Mouse (Mus musculus) lung, embryonic 14.5 days (tissue): ENCODE measurements around the gene Tmed9. TPM values are rescaled to one million over a fixed set of nuclear protein-coding genes. Genes with fewer than 3 reads are reported as not detected.
A peak's percentile ranks its signal among the peaks of the same experiment; 100 is the strongest.

Experiments
- ATAC-seq: fragments of 200-750 bp; cut with Nextera tagmentation; 2 replicates; pipeline ENCODE4 v1.8.0; 2017; ENCODE audit warnings: mild to moderate bottlenecking, moderate TSS enrichment, moderate library complexity; ENCODE audit not compliant: insufficient read depth
- DNase-seq: peaks from one replicate; pipeline ENCODE4 v3.0.0-alpha.2; 2015
- H3K27ac ChIP-seq: fragments of 300-500 bp; sonication (generic); 2 replicates; pipeline ENCODE4 v1.5.1; 2014; ENCODE audit warnings: low read depth, mild to moderate bottlenecking, moderate library complexity
- H3K27me3 ChIP-seq: fragments of 300-500 bp; sonication (generic); 2 replicates; pipeline ENCODE4 v1.6.1; 2014; ENCODE audit warnings: low read length, control low read depth; ENCODE audit not compliant: insufficient read depth
- H3K36me3 ChIP-seq: fragments of 300-500 bp; sonication (generic); 2 replicates; pipeline ENCODE4 v1.6.1; 2014; ENCODE audit warnings: control low read depth; ENCODE audit not compliant: insufficient read depth
- H3K4me1 ChIP-seq: fragments of 300-500 bp; sonication (generic); 2 replicates; pipeline ENCODE4 v1.6.1; 2014; ENCODE audit warnings: antibody characterized with exemption, control low read depth; ENCODE audit not compliant: insufficient read depth
- H3K4me2 ChIP-seq: fragments of 300-500 bp; sonication (generic); 2 replicates; pipeline ENCODE4 v1.6.1; 2014; ENCODE audit warnings: mild to moderate bottlenecking
- H3K4me3 ChIP-seq: fragments of 300-500 bp; sonication (generic); 2 replicates; pipeline ENCODE4 v1.5.1; 2014; ENCODE audit warnings: low read depth, low read length
- H3K9ac ChIP-seq: fragments of 300-500 bp; sonication (generic); 2 replicates; pipeline ENCODE4 v1.6.1; 2014
- H3K9me3 ChIP-seq: fragments of 300-500 bp; sonication (generic); 2 replicates; pipeline ENCODE4 v1.6.1; 2016; ENCODE audit warnings: low read depth, low read length, control low read depth
- CTCF ChIP-seq: IDR thresholded peaks from 2 replicates; pipeline ENCODE4 v1.5.1; 2016; ENCODE audit warnings: antibody characterized with exemption, low read depth
- whole genome bisulfite sequencing: fragments of 180-500 bp; shearing (Covaris S2); extraction: QIAGEN DNeasy Blood & Tissue Kit; methylation state at CpG from one replicate; pipeline ENCODE4 v1.1.7; 2014; 5-methylcytosine and 5-hydroxymethylcytosine counted together
- polyA plus RNA-seq: library from polyadenylated mRNA; unstranded; fragments of >200 nt; fragmentation: Nextera tagmentation; extraction: Ambion mirVana; gene quantifications from 2 replicates; pipeline ENCODE4 v1.2.1, GENCODE M21; 2014

The Tmed9 gene
- polyA plus RNA-seq, 1 experiment from 2014 or later, result 76.5 TPM

DNA sequence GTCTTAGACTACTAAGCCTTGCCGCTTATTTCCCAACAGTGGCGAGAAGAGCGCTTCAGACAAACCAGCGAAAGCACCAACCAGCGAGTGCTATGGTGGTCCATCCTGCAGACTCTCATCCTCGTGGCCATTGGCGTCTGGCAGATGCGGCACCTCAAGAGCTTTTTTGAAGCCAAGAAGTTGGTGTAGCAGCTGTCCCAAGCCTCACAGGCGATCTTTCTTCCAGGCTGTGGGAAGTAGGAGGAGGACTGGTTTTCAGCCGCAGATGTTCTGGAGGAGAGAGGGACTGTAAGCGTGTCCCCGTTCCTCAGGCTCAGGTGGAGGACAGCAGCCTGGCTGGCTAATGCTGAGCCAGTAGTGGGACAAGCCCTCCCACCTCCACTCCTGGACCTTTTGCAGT lies 23.3 kb downstream of the Tmed9 start:
- no peak overlapping the region for H3K4me2 ChIP-seq
- peaks cover 41% of the 10 kb centered on the region for H3K36me3 ChIP-seq
- WGBS, result 94% methylated on average over 12 of the region's 12 CpGs
- H3K27ac ChIP-seq, result no peak overlapping the region
- ATAC-seq, result no peak
- no peak overlapping the region for H3K9ac ChIP-seq
- H3K4me1 ChIP-seq, result no peaks in the 10 kb centered on the region; the same call in 1 of the 2 replicates
- no peaks in the 10 kb centered on the region for H3K27me3 ChIP-seq
- no peaks in the 10 kb centered on the region for H3K9me3 ChIP-seq
- DNase-seq, result no peak
- no peak for TF ChIP-seq CTCF
- no peak overlapping the region for H3K4me3 ChIP-seq

DNA sequence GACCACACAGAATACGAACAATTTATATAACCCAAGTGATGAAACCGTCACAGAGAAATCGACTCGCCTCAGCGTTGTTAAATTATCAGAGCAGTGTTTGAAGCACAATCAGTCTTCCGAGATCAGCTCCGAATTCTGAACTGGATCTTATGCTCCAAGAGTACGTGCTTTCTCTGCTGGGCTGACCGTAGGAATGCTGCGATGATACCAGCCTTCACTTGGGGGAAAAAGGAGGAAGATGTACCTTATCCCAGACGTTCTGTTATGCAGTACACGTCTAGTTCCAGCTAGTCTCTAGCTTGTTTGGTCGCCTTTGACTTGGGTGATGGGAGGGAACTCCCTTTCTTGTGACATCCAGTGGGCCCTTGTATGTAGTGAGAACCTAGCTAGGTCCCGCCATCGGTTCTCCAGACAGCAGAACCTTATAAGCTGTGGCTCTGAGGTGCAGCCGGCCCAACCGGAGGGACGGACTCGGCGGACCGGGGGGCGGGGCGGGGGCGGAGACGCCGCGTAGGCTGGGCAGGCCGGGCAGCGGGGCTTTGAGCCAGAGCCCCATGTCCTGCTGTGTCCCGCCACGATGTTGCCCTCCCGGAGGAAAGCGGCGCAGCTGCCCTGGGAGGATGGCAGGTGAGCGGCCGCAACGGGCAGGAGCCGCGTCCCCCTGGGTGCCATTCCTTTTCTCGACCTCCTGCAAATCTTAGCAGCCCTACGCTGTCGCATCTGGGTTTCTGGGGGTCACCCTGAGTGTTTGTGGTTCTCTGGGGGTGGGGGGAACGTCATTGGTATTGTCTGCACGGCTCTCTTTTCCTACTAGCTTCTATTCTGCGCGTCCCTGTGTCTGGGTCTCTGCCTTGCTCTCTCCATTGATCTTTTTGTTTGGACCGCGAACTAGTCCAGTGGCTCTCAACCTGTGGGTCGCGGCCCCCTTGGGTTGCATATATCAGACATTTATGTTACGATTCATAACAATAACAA lies 26.3 kb downstream of the Tmed9 start, which contains the start of gene B4galt7:
Gene B4galt7, plus strand, starts transcription at position 331 of the 975 bp plus-strand sequence.
- 7% methylated on average over 49 of the region's 51 CpGs for WGBS
- H3K9ac ChIP-seq, result peak within 1 kb of the TSS; percentile 81
- H3K4me2 ChIP-seq, result peak within 1 kb of the TSS; percentile 74
- no peaks in the 10 kb centered on the region; the same call in 1 of the 2 replicates for H3K4me1 ChIP-seq
- H3K27me3 ChIP-seq, result no peaks in the 10 kb centered on the region
- no peak for TF ChIP-seq CTCF
- DNase-seq (peak; percentile 86), ATAC-seq (peak; percentile 95)
- H3K36me3 ChIP-seq, result peaks cover 37% of the 10 kb centered on the region
- H3K9me3 ChIP-seq, result no peaks in the 10 kb centered on the region
- H3K27ac ChIP-seq, result peak within 1 kb of the TSS; percentile 33; the same call in 1 of the 2 replicates
- H3K4me3 ChIP-seq, result peak within 1 kb of the TSS; percentile 89

DNA sequence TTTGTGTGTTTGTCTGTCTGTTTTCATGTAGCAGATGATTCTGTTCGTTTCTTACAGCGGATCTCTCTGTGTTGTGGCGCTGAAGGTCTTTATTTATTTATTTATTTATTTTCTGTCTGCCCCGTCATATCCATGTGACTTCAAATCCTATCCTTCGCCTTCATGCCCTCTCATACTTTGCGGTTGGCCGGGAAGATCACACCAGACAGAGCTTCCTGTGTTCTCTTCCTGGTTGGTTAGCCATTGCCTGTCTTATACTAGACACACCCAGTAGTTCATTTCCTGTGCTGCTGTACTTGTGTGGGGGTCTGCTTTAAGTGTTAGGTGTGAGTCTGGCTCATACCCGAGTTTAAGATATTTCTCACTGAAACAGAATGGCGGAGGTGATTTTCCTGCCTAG lies 27.1 kb downstream of the Tmed9 start:
- ATAC-seq (no peak), DNase-seq (peak; percentile 21)
- no peaks in the 10 kb centered on the region for H3K27me3 ChIP-seq
- peak overlapping the region; percentile 89 for H3K4me3 ChIP-seq
- H3K27ac ChIP-seq, result no peak overlapping the region
- no peaks in the 10 kb centered on the region for H3K9me3 ChIP-seq
- peak overlapping the region; percentile 81 for H3K9ac ChIP-seq
- WGBS, result 13% methylated on average over 9 of the region's 9 CpGs
- TF ChIP-seq CTCF, result no peak
- peak overlapping the region; percentile 74 for H3K4me2 ChIP-seq
- peaks cover 29% of the 10 kb centered on the region for H3K36me3 ChIP-seq
- no peaks in the 10 kb centered on the region; the same call in 1 of the 2 replicates for H3K4me1 ChIP-seq

DNA sequence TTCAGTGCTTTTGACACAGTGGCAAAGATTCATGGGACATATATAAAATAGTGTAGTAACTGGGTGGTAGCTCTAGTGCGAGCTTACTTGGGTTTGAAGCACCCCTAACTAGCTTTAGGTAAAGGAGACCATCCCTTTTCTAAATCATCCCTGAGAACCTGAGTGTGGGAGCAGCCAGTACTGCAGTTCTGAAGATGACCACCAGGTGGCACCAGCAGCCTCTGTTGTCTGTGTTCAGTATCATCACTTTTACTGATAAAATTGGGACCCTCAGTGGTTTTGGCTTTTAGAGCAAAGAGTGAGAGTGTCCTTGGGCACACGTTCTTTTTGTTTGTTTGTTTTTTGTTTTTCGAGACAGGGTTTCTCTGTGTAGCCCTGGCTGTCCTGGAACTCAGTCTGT lies 28.1 kb downstream of the Tmed9 start:
- 4% methylated on average over 3 of the region's 3 CpGs for WGBS
- Histone ChIP-seq H3K27ac (no peak overlapping the region), H3K36me3 (peaks cover 29% of the 10 kb centered on the region), H3K27me3 (no peaks in the 10 kb centered on the region), H3K9ac (no peak overlapping the region), H3K9me3 (no peaks in the 10 kb centered on the region), H3K4me2 (no peak overlapping the region), H3K4me1 (no peaks in the 10 kb centered on the region; the same call in 1 of the 2 replicates), H3K4me3 (no peak overlapping the region)
- peak; percentile 96 for TF ChIP-seq CTCF
- ATAC-seq (no peak), DNase-seq (peak; percentile 93)

DNA sequence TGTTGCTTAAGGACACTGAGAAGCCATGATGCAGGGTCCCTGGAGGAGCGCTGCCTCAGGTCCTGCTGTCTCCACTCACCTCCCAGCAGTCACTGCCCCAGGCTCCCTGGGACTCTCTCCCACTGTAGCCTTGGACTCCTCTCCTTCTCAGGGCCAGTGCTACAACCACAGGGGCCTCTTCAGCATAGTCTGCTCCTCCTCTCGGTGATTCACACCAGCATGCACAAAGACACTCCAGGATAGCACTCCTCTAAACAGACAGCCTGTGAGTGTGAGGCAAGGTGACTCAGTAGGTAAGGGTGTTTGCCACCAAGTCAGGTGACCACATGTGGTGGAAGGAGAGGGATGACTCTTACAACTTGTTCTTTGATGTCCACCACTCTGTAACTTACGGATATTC lies 31.1 kb downstream of the Tmed9 start:
- Histone ChIP-seq H3K4me1 (no peaks in the 10 kb centered on the region; the same call in 1 of the 2 replicates), H3K27ac (no peak overlapping the region), H3K9ac (no peak overlapping the region), H3K4me2 (no peak overlapping the region), H3K4me3 (no peak overlapping the region), H3K9me3 (no peaks in the 10 kb centered on the region), H3K36me3 (peaks cover 38% of the 10 kb centered on the region), H3K27me3 (no peaks in the 10 kb centered on the region)
- no peak for TF ChIP-seq CTCF
- 84% methylated on average over 3 of the region's 3 CpGs for WGBS
- DNase-seq (no peak), ATAC-seq (no peak)

DNA sequence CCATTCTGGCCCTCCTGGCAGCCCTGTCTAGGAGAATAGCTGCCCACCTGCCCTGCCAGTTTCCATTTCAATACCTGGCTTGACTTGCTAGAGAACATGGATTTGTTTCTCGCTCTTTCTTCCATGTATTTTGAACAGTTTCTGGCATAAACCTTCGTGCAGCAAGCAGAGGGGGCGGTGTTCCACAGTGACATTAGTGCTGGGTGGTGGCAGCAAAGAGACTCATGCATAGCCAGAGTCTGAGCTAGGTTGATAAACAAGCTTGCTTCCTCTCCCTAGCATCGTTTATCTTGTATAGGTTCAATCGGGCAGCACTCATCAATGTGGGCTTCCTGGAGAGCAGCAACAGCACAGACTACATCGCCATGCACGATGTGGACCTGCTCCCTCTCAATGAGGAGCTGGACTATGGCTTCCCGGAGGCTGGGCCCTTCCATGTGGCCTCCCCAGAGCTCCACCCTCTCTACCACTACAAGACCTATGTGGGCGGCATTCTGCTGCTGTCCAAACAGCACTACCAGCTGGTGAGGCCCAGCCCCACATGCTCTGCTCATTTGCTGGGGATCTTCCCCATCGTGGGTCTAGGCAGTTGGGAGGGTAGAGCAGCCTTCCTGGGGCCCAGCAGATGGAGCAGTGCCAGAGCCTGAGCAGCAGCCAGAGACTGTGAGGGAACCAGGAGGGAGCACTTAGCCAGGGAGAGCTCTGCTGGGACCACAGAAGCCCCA lies 33.5 kb downstream of the Tmed9 start:
- H3K9ac ChIP-seq, result no peak overlapping the region
- DNase-seq (no peak), ATAC-seq (no peak)
- no peaks in the 10 kb centered on the region for H3K9me3 ChIP-seq
- no peak for TF ChIP-seq CTCF
- no peak overlapping the region for H3K27ac ChIP-seq
- H3K4me2 ChIP-seq, result no peak overlapping the region
- WGBS, result 74% methylated on average over 10 of the region's 10 CpGs
- H3K4me3 ChIP-seq, result no peak overlapping the region
- H3K4me1 ChIP-seq, result no peaks in the 10 kb centered on the region
- H3K27me3 ChIP-seq, result no peaks in the 10 kb centered on the region
- peaks cover 54% of the 10 kb centered on the region for H3K36me3 ChIP-seq

DNA sequence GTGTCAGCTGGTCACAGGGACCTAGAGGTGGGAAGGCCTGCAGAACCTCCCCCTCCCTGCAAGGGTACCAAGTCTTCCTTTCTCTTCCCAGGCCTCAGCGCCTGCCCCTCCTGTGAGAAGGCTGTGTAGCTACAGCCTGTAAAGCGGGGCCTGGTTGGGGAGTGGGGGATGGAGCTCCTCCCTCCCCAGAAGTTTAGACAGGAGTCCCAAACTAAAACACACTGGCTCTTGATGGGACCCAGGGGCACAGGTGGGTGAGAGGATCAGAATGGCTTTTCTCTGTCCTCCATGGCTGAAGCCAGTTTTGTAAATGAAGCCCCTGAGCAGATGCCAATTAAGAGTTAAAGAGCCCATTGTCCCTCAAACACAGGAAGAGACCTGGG lies 34.1 kb downstream of the Tmed9 start:
- 94% methylated on average over 2 of the region's 2 CpGs for WGBS

More for the DNA sequence above, 34.1 kb downstream of the Tmed9 start:
- Histone ChIP-seq H3K9me3 (no peaks in the 10 kb centered on the region), H3K4me1 (no peaks in the 10 kb centered on the region), H3K27me3 (no peaks in the 10 kb centered on the region), H3K4me3 (no peak overlapping the region), H3K9ac (no peak overlapping the region), H3K4me2 (no peak overlapping the region), H3K36me3 (peaks cover 54% of the 10 kb centered on the region), H3K27ac (no peak overlapping the region)
- TF ChIP-seq CTCF, result no peak
- ATAC-seq (no peak), DNase-seq (no peak)
